Mouse (Mus musculus) limb, embryonic 11.5 days (tissue): ENCODE results near the gene Il10rb. TPM values are rescaled to one million over a fixed set of nuclear protein-coding genes. Genes with fewer than 3 reads are reported as not detected.
"Not testable (repeated sequence)": the region's sequence is repeated elsewhere in the genome, so short reads cannot be mapped to it uniquely, and the experiment has no call there.

Experiments
- ATAC-seq: fragments of 200-750 bp; cut with Nextera tagmentation; 2 replicates; pipeline ENCODE4 v1.8.0; 2017; ENCODE audit warnings: low read depth; ENCODE audit not compliant: insufficient number of reproducible peaks, low FRiP score, low TSS enrichment
- DNase-seq: peaks from one replicate; pipeline ENCODE4 v3.0.0-alpha.2; 2015; ENCODE audit warnings: low spot score
- H3K27ac ChIP-seq: fragments of 300-500 bp; sonication (generic); replicated peaks from 2 replicates; pipeline ENCODE4 v1.5.1; 2014; ENCODE audit warnings: low read depth, mild to moderate bottlenecking, low read length
- H3K27me3 ChIP-seq: fragments of 300-500 bp; sonication (generic); 2 replicates; pipeline ENCODE4 v1.6.1; 2014; ENCODE audit warnings: mild to moderate bottlenecking, low read length, mixed read lengths; ENCODE audit not compliant: control insufficient read depth, insufficient read depth
- H3K36me3 ChIP-seq: fragments of 300-500 bp; sonication (generic); 2 replicates; pipeline ENCODE4 v1.6.1; 2014; ENCODE audit warnings: mild to moderate bottlenecking, low read length, moderate library complexity, mixed read lengths; ENCODE audit not compliant: control insufficient read depth, insufficient read depth
- H3K4me1 ChIP-seq: fragments of 300-500 bp; sonication (generic); 2 replicates; pipeline ENCODE4 v1.6.1; 2014; ENCODE audit warnings: low read length, mixed read lengths; ENCODE audit not compliant: control insufficient read depth, insufficient read depth
- H3K4me2 ChIP-seq: fragments of 300-500 bp; sonication (generic); 2 replicates; pipeline ENCODE4 v1.6.1; 2014; ENCODE audit warnings: low read depth, mild to moderate bottlenecking, moderate library complexity; ENCODE audit not compliant: severe bottlenecking
- H3K4me3 ChIP-seq: fragments of 300-500 bp; sonication (generic); 2 replicates; pipeline ENCODE4 v1.5.1; 2014; ENCODE audit warnings: low read depth, low read length
- H3K9ac ChIP-seq: fragments of 300-500 bp; sonication (generic); 2 replicates; pipeline ENCODE4 v1.6.1; 2014; ENCODE audit warnings: mild to moderate bottlenecking, low read length
- H3K9me3 ChIP-seq: fragments of 300-500 bp; sonication (generic); 2 replicates; pipeline ENCODE4 v1.6.1; 2016; ENCODE audit warnings: low read length; ENCODE audit not compliant: control insufficient read depth
- WGBS: fragments of 180-500 bp; shearing (Covaris S2); extraction: QIAGEN DNeasy Blood & Tissue Kit; methylation state at CpG from one replicate; pipeline ENCODE4 v1.1.7; 2014; 5-methylcytosine and 5-hydroxymethylcytosine counted together
- polyA plus RNA-seq: library from polyadenylated mRNA; unstranded; fragments of >200 nt; fragmentation: Nextera tagmentation; extraction: Ambion mirVana; gene quantifications from 2 replicates; pipeline ENCODE4 v1.2.1, GENCODE M21; 2014

The Il10rb gene
- polyA plus RNA-seq, 1 experiment from 2014 or later: 8.3 TPM

GRCm38 (mm10) chr16:91433329-91433933, 27.5 kb downstream of the Il10rb start:
- no peak overlapping the region for H3K4me3 ChIP-seq
- no peaks in the 10 kb centered on the region for H3K4me1 ChIP-seq
- H3K27me3 ChIP-seq: no peaks in the 10 kb centered on the region
- no peak overlapping the region for H3K9ac ChIP-seq
- ATAC-seq (no peak), DNase-seq (no peak)
- no peak overlapping the region for H3K27ac ChIP-seq
- 59% methylated on average over 8 of the region's 8 CpGs for WGBS
- no peak overlapping the region for H3K4me2 ChIP-seq
- H3K36me3 ChIP-seq: no peaks in the 10 kb centered on the region
- no peaks in the 10 kb centered on the region for H3K9me3 ChIP-seq

GRCm38 (mm10) chr16:91434119-91434518, 28.2 kb downstream of the Il10rb start:
- Histone ChIP-seq H3K27ac (no peak overlapping the region), H3K9me3 (no peaks in the 10 kb centered on the region), H3K27me3 (no peaks in the 10 kb centered on the region), H3K4me1 (no peaks in the 10 kb centered on the region), H3K4me3 (no peak overlapping the region), H3K4me2 (no peak overlapping the region), H3K36me3 (no peaks in the 10 kb centered on the region), H3K9ac (no peak overlapping the region)
- ATAC-seq: no peak
- DNase-seq: no peak
- WGBS: 87% methylated on average over 3 of the region's 3 CpGs

- Histone ChIP-seq H3K36me3 (no peaks in the 10 kb centered on the region), H3K9ac (no peak overlapping the region), H3K27ac (no peak overlapping the region), H3K4me1 (no peaks in the 10 kb centered on the region), H3K4me2 (no peak overlapping the region), H3K4me3 (no peak overlapping the region), H3K27me3 (no peaks in the 10 kb centered on the region), H3K9me3 (no peaks in the 10 kb centered on the region)
- WGBS: 81% methylated on average over 3 of the region's 3 CpGs
- no peak for ATAC-seq
- no peak for DNase-seq
Observed at GRCm38 (mm10) chr16:91438081-91438480, 32.1 kb downstream of the Il10rb start.

- H3K27me3 ChIP-seq, DNase-seq, H3K9me3 ChIP-seq, H3K4me2 ChIP-seq, H3K27ac ChIP-seq, ATAC-seq, H3K4me3 ChIP-seq, H3K36me3 ChIP-seq, H3K4me1 ChIP-seq, H3K9ac ChIP-seq: not testable (repeated sequence)
- 76% methylated on average over 1 of the region's 1 CpGs for WGBS
Observed at GRCm38 (mm10) chr16:91438599-91438998, 32.6 kb downstream of the Il10rb start.

- Histone ChIP-seq H3K9me3 (no peaks in the 10 kb centered on the region), H3K4me1 (no peaks in the 10 kb centered on the region), H3K27me3 (no peaks in the 10 kb centered on the region), H3K27ac (no peak overlapping the region), H3K9ac (no peak overlapping the region), H3K36me3 (no peaks in the 10 kb centered on the region), H3K4me3 (no peak overlapping the region), H3K4me2 (no peak overlapping the region)
- no peak for DNase-seq
- WGBS: 72% methylated on average over 7 of the region's 7 CpGs
- ATAC-seq: no peak
Observed at GRCm38 (mm10) chr16:91441366-91441765, 35.4 kb downstream of the Il10rb start.

GRCm38 (mm10) chr16:91441811-91442240, 35.9 kb downstream of the Il10rb start:
- H3K4me3 ChIP-seq: no peak overlapping the region

GRCm38 (mm10) chr16:91442446-91442845, 36.5 kb downstream of the Il10rb start:
- 64% methylated on average over 4 of the region's 4 CpGs for WGBS
- Histone ChIP-seq H3K4me3 (no peak overlapping the region), H3K36me3 (no peaks in the 10 kb centered on the region), H3K27me3 (no peaks in the 10 kb centered on the region), H3K4me2 (no peak overlapping the region), H3K9me3 (no peaks in the 10 kb centered on the region), H3K27ac (no peak overlapping the region), H3K4me1 (no peaks in the 10 kb centered on the region), H3K9ac (no peak overlapping the region)
- no peak for DNase-seq
- ATAC-seq: no peak

More at GRCm38 (mm10) chr16:91441811-91442240, 35.9 kb downstream of the Il10rb start:
- H3K9me3 ChIP-seq: no peaks in the 10 kb centered on the region
- H3K36me3 ChIP-seq: no peaks in the 10 kb centered on the region
- H3K4me1 ChIP-seq: no peaks in the 10 kb centered on the region
- no peak overlapping the region for H3K27ac ChIP-seq
- 82% methylated on average over 7 of the region's 7 CpGs for WGBS
- no peak overlapping the region for H3K9ac ChIP-seq
- ATAC-seq (no peak), DNase-seq (no peak)
- no peak overlapping the region for H3K4me2 ChIP-seq
- H3K27me3 ChIP-seq: no peaks in the 10 kb centered on the region

- Histone ChIP-seq H3K27me3 (no peaks in the 10 kb centered on the region), H3K27ac (no peak overlapping the region), H3K4me3 (no peak overlapping the region), H3K9ac (no peak overlapping the region), H3K4me2 (no peak overlapping the region), H3K4me1 (no peaks in the 10 kb centered on the region), H3K36me3 (no peaks in the 10 kb centered on the region), H3K9me3 (no peaks in the 10 kb centered on the region)
- ATAC-seq (no peak), DNase-seq (no peak)
- 55% methylated on average over 8 of the region's 8 CpGs for WGBS
Observed at GRCm38 (mm10) chr16:91443211-91443611, 37.2 kb downstream of the Il10rb start.

- Histone ChIP-seq H3K9ac (no peak overlapping the region), H3K27me3 (no peaks in the 10 kb centered on the region), H3K9me3 (no peaks in the 10 kb centered on the region), H3K4me3 (no peak overlapping the region), H3K36me3 (no peaks in the 10 kb centered on the region), H3K27ac (no peak overlapping the region), H3K4me2 (no peak overlapping the region), H3K4me1 (no peaks in the 10 kb centered on the region)
- 80% methylated on average over 4 of the region's 4 CpGs for WGBS
- DNase-seq (no peak), ATAC-seq (no peak)
Observed at GRCm38 (mm10) chr16:91444847-91445246, 38.9 kb downstream of the Il10rb start.
